Mouse (Mus musculus) adrenal gland, adult 2 months (tissue): ENCODE results near the gene Gpalpp1. TPM values are rescaled to one million over a fixed set of nuclear protein-coding genes. Genes with fewer than 3 reads are reported as not detected.

Experiments
- DNase-seq: peaks from one replicate; pipeline ENCODE4 v3.0.0; 2021
- long read RNA-seq: library from polyadenylated mRNA; stranded (forward); transcript quantifications from one replicate; pipeline ENCODE4 v2.0.0, GENCODE M21; 2021
- polyA plus RNA-seq: library from polyadenylated mRNA; depleted of rRNA; stranded (reverse); fragments of >200 nt; gene quantifications from 2 replicates; pipeline ENCODE4 v1.2.3, GENCODE M21; 2012; rRNA removed
- total RNA-seq, 2 experiments: library from RNA; stranded (reverse); gene quantifications; 2 replicates each; pipeline ENCODE4 v1.2.3; 2021

Gene Gpalpp1
- total RNA-seq (10 to 100 TPM; 18.9 to 19.6 TPM), polyA plus RNA-seq (1.4 and 1.6 TPM in 2 replicates)
- long read RNA-seq, full-length matches to known transcripts = 6 of 7 reads
- long read RNA-seq, partial matches to known transcripts = 0 of 7 reads
- long read RNA-seq, other reads (novel, unspliced or antisense) = 1 of 7 reads

GRCm38 (mm10) chr14:76110396-76111221 lies at the start of gene Gpalpp1, which contains the start of gene Nufip1:
Gpalpp1 (minus strand) TSS chr14:76110760.
Nufip1 (plus strand) TSS chr14:76110891.
- peak; percentile 94 for DNase-seq

GRCm38 (mm10) chr14:76158192-76158785 lies 47.7 kb upstream of the Gpalpp1 start:
- no peak for DNase-seq

GRCm38 (mm10) chr14:76153828-76154227 lies 43.3 kb upstream of the Gpalpp1 start:
- no peak for DNase-seq

GRCm38 (mm10) chr14:76153003-76153675 lies 42.6 kb upstream of the Gpalpp1 start:
- DNase-seq = no peak

GRCm38 (mm10) chr14:76152162-76153002 lies 41.8 kb upstream of the Gpalpp1 start:
- peak; percentile 95 for DNase-seq

GRCm38 (mm10) chr14:76151820-76152161 lies 41.2 kb upstream of the Gpalpp1 start:
- DNase-seq = no peak

GRCm38 (mm10) chr14:76151011-76151410 lies 40.5 kb upstream of the Gpalpp1 start:
- DNase-seq = no peak

- DNase-seq = no peak
These were observed 39.9 kb upstream of the Gpalpp1 start for GRCm38 (mm10) chr14:76150499-76150898.

GRCm38 (mm10) chr14:76149531-76150179 lies 39.1 kb upstream of the Gpalpp1 start:
- DNase-seq = peak; percentile 95

GRCm38 (mm10) chr14:76148294-76148693 lies 37.7 kb upstream of the Gpalpp1 start:
- DNase-seq = no peak

- DNase-seq = no peak
These were observed 36.5 kb upstream of the Gpalpp1 start for GRCm38 (mm10) chr14:76147061-76147460.

GRCm38 (mm10) chr14:76145868-76146267 lies 35.3 kb upstream of the Gpalpp1 start:
- DNase-seq = no peak

GRCm38 (mm10) chr14:76145248-76145647 lies 34.7 kb upstream of the Gpalpp1 start:
- DNase-seq = no peak

GRCm38 (mm10) chr14:76134975-76135374 lies 24.4 kb upstream of the Gpalpp1 start:
- DNase-seq = no peak

- DNase-seq = no peak
These were observed 17.6 kb upstream of the Gpalpp1 start for GRCm38 (mm10) chr14:76128174-76128573.

GRCm38 (mm10) chr14:76127311-76127710 lies 16.8 kb upstream of the Gpalpp1 start:
- DNase-seq = no peak

- DNase-seq = peak; percentile 37
These were observed 12.1 kb upstream of the Gpalpp1 start for GRCm38 (mm10) chr14:76122663-76123058.

- DNase-seq = peak; percentile 56
These were observed 11.5 kb upstream of the Gpalpp1 start for GRCm38 (mm10) chr14:76121901-76122662.

GRCm38 (mm10) chr14:76120472-76120871 lies 9.9 kb upstream of the Gpalpp1 start:
- DNase-seq = no peak

- DNase-seq = no peak
These were observed 8.4 kb upstream of the Gpalpp1 start for GRCm38 (mm10) chr14:76118963-76119362.
